Mouse (Mus musculus): ENCODE data around the gene Mgea5. TPM values are rescaled to one million over a fixed set of nuclear protein-coding genes. Genes with fewer than 3 reads are reported as not detected.

Mgea5 gene
- total RNA-seq, 2 experiments from 2014 or later, result 32.1 to 39.9 TPM

- no peak for DNase-seq (ENCODE audit: low spot score)
Observed at GRCm38 (mm10) chr19:45796879-45797278, 13.2 kb upstream of the Mgea5 start.

- DNase-seq (ENCODE audit: low spot score), result no peak
Observed at GRCm38 (mm10) chr19:45796061-45796556, 12.5 kb upstream of the Mgea5 start.

DNA sequence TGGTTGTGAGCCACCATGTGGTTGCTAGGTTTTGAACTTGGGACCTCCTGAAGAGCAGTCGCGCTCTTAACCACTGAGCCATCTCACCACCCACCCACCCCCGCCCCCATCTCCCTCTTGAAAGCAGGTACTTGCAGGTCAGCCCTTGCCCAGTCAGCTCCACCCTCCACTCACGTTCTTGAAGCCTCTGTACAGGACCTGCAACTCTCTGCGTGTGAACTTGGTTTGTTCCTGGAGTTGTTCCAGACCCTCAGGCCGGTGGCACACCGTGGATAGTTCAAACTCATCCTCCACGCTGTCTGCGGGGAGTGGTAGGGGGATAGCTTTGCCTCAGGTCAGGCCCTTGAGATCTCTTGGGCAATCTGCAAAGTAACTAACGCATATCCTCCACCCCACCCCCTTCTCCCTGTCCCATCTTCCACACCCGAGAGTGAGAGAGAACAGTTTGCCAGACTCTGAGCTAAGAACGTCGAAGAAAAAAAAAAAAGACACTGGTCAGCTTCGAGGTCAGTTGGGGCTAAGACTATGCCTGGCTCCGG lies 11.8 kb upstream of the Mgea5 start:
- DNase-seq (ENCODE audit: low spot score), result no peak

DNA sequence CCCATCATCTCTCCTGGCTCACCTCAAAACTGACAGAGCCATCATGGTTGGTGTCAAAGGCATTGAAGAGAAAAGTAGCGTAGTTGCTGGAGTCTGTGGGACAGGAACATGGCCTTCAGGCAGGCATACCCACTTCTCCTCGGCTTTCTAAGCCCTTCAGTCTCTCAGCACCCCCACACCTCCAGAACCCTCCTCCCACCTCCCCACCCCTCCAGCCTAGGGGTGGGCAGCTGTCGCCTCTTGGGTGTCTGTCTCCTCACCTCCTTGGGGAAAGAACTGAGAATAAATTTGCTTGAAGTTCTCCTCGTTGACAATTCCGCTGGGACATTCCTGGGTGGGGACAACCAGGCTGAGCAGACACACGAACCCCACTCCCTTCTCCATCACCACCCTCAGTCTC lies 11.1 kb upstream of the Mgea5 start:
- no peak for DNase-seq (ENCODE audit: low spot score)

DNA sequence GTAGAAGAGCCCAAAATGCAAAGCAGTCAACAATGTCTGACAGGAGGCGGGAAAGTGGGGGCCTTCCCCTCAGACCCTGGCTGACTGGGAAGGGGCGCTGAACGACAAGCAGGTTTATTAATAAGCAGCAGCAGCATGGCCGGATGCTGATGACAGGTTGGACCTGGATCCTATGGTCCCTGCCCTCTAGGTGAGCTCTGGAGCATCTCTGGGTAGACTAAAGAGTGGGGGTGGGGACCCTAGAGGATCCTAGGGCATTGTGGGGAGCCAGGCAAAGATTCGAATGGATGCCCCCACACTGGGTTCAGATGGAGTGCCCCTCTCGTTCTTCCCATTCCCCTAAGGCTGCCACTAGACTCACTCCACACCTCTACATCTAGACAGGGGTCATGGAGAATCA lies 8.8 kb upstream of the Mgea5 start:
- no peak for DNase-seq (ENCODE audit: low spot score)

DNA sequence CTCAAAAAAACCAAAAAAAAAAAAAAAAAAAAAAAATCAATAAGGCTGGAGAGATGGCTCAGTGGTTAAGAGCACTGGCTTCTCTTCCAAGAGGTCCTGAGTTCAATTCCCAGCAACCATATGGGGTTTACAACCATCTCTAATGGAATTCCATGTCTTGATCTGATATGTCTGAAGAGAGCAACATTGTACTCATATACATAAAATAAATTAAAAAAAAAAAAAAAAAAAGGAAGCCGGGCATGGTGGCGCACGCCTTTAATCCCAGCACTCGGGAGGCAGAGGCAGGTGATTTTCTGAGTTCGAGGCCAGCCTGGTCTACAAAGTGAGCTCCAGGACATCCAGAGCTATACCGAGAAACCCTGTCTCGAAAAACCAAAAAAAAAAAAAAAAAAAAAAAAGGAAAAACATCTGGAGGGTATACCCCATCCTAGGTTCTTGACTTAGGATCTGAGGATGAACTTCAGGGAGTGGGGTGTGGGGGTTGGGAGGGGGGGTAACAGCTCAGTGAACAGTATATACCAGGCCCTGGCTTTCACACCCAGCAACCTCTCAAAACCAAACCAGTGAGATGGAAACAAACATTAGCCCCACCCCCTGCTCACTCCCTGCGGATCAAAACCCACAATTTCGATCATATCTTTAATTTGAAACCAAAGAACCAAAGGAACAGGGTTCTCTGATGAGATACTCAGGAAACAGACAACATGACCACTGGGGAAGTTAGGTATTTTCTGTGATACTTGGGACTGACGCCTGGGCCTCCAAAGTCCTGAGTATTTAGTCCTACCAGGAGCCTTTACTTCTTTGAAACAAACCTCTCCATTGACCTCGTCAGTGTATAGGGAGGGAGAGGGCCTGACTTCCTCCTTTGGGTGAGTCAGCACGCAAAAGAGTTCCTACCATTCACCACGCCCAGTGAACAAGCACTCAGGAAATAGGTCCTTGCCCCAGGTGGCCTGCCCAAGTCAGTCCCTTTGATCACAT lies 6.5 kb upstream of the Mgea5 start:
- no peak for DNase-seq (ENCODE audit: low spot score)

DNA sequence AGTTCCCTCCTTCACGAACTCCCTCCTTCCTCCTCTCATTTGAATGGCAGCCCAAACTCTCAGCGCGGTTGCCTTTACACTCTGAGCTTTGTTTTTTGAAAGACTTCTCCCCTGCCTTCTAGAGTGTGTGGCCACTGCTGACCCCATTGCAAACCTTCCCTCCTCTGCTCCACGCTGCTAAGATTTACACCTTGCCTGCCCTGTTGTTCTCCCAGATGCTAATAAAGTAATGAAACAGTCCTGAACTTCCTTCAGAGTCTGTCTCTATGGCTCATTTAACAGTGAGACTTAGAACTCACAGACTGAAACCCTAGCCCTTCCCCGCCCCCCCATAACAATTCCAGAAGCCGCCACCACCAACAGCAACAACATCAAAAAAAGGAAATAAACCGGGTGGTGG lies 5.7 kb upstream of the Mgea5 start:
- DNase-seq (ENCODE audit: low spot score), result no peak

GRCm38 (mm10) chr19:45788337-45788736 lies 4.7 kb upstream of the Mgea5 start:
- DNase-seq (ENCODE audit: low spot score), result no peak

DNA sequence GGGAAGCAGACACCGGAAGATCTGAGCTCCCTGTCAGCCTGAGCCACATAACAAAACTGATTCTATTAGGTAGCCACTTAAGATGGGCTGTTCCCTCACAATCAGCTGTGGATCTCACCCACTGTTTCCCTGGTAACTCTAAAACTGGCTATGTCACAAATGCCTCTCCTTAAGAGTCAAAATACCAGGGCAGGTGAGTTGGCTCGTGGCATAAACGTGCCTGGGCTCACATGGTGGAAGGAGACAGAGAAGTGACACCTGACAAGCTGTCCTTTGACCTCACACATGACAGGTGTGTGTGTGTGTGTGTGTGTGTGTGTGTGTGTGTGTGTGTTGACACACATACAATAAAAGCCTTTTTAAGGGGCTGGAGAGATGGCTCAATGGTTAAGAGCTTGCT lies 3.8 kb upstream of the Mgea5 start:
- no peak for DNase-seq (ENCODE audit: low spot score)

GRCm38 (mm10) chr19:45785470-45785869 lies 1.8 kb upstream of the Mgea5 start:
- DNase-seq (ENCODE audit: low spot score), result no peak

DNA sequence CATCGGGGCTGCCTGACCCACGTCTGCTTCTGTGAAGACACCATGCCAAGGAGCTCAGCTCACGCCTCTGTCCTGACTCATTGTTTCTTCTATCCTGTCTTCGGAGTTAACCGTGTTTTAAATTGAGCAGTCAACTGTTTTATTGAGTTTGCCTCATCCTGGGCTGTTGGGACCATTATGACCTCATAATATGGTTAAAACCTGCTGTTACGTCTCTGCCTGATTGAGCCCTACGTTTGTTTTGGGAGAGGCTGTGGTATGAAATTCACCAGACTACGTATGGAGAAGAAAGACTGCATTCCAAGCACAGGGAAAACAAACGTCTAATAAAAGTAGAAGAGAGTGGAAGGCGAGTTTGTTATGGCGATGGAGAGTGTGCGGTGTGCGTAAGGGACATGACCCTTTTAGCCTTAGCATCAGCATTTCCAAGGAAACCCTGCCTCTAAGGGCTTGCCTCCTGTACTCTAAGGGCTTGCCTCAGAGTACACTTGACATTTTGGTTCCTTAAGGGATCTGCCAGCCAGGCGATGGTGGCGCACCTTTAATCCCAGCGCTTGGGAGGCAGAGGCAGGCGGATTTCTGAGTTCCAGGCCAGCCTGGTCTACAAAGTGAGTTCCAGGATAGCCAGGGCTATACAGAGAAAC lies 418 bp upstream of the Mgea5 start:
- no peak for DNase-seq (ENCODE audit: low spot score)

DNA sequence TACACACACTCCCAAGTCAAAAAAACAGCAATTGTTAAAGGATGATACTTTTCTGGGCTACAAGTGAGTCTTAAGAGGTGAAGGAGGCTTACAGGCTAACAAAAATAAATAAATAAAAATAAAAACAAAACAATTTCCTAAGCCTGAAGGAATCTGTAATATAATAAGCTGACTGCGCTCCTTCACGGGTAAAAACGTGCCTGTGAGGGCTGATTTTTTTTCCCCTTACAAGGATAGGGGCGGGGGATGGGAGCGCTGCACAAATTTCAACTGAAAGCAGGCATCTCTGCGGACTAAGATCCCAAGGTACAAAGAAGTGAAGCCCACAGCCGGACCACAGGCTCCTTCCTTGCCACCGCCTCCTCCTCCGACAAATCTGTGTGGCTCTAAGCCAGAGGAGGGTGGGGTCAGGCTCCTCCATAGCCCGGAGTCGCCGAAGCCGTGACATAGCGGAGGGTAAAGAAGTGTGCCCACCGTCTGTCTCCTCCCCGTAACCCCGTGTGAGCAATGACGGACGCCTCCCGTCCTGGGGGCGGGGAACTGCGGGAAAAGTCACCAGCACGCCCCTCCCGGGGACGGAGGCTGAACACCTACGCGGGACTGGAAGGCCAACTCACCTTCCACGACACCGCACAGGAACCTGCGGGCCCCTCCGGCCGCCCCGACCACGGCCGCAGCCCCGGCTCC lies 1.2 kb downstream of the Mgea5 start:
- peak; percentile 72 for DNase-seq (ENCODE audit: low spot score)

GRCm38 (mm10) chr19:45781676-45782075 lies 2.0 kb downstream of the Mgea5 start:
- no peak for DNase-seq (ENCODE audit: low spot score)

DNA sequence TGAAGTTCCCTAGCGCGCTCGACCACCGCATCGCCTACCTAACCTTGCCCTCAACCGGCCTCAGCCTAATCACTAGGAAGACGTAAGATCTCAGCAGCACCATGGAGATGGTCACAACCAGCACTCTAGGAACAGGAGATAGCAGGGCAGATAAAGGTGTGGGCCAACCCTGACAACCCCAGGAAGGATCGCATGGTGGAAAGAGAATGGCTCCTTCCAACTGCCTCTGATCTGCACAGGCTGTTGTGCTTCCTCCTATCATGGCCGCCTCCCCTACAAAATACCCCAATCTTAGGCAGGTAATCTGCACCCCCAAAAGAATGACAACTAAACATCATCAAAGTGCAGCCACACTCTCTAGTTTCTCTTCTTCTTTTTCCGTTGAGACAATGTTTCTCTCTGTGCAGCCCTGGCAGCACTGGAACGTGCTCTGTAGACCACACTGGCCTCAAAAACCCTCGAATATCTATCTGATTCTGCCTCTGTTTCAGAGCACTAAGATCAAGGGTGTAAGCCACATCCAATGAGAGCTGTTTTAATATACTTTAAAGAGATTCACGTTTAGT lies 3.2 kb downstream of the Mgea5 start:
- no peak for DNase-seq (ENCODE audit: low spot score)

GRCm38 (mm10) chr19:45775486-45775885 lies 8.2 kb downstream of the Mgea5 start:
- DNase-seq (ENCODE audit: low spot score), result no peak

DNA sequence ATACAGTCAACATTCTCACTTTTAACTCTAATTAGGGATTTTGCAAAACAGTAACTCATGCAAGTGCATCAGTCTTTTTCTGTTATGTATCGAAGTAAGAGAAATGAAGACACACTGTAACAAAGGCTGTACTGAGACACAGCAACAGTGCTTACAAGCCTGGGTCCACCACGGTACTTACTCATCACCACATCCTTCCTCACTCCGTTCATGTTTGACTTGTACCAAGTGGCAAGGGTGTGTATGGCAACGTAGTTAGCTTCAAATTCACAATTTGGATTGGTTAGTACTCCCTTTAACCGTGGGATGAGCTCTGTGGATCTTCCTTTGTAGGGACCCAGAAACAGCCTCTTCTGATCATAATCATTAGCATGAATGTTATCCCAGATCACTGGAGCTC lies 12.1 kb downstream of the Mgea5 start:
- no peak for DNase-seq (ENCODE audit: low spot score)

- DNase-seq (ENCODE audit: low spot score), result no peak
Observed at GRCm38 (mm10) chr19:45760810-45761209, 22.8 kb downstream of the Mgea5 start.

- DNase-seq (ENCODE audit: low spot score), result no peak
Observed at GRCm38 (mm10) chr19:45758671-45759070, 25.0 kb downstream of the Mgea5 start.

GRCm38 (mm10) chr19:45753551-45753950 lies 30.1 kb downstream of the Mgea5 start:
- no peak for DNase-seq (ENCODE audit: low spot score)

GRCm38 (mm10) chr19:45751881-45752280 lies 31.8 kb downstream of the Mgea5 start:
- DNase-seq (ENCODE audit: low spot score), result no peak
